Mouse (Mus musculus) left cerebral cortex, postnatal 10 days (tissue): ENCODE measurements around the gene Fnbp4. TPM values are rescaled to one million over a fixed set of nuclear protein-coding genes. Genes with fewer than 3 reads are reported as not detected.

ENCODE experiments used
- DNase-seq, 2 experiments: peaks; one replicate each; pipeline ENCODE4 v3.0.0; 2021 to 2022; ENCODE audit warnings: low spot score in 2 of 2, mixed read lengths in 1 of 2; ENCODE audit errors: extremely low spot score in 1 of 2
- intact Hi-C: fragments of 180-260 bp; cut with DNase I; formaldehyde crosslinking; loops from one replicate; pipeline ENCODE4 v1.15.1; 2025
- total RNA-seq, 2 experiments: library from RNA; stranded (reverse); gene quantifications; 2 replicates each; pipeline ENCODE4 v1.2.3; 2021

Gene Fnbp4
- total RNA-seq: 10 to 100 TPM; 77.1 to 80.6 TPM

DNA sequence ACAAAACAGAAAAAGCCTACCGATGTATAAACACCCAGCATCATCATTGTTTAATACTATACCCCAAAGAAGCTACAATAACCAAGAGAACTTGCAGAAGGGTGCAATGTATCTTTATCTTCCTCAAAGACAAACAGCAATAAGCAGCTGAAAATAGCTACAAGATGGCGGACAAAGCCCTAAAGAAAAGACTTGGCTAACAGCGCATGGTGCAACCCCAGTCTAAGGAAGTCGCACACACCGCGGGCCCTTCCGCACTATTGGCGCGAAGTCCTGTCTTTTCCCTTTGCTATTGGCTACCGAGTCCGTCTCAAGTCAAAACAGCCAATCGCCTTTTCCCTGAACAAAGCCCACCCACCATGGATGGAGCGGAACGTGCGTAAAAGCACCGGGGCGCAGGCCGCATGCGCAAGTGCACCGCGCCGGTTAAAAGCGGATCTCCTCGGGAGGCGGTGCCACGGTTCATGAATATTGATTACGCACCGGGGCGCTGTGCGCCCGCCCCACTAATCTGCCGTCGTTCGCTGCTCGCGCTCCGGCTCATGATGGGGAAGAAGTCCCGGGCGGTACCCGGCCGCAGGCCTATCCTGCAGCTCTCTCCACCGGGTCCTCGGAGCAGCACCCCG, at the start of gene Fnbp4:
TSS of gene Fnbp4 (plus strand) at position 318 of the 626 bp plus-strand sequence.
- intact Hi-C loops: no loop called here

DNA sequence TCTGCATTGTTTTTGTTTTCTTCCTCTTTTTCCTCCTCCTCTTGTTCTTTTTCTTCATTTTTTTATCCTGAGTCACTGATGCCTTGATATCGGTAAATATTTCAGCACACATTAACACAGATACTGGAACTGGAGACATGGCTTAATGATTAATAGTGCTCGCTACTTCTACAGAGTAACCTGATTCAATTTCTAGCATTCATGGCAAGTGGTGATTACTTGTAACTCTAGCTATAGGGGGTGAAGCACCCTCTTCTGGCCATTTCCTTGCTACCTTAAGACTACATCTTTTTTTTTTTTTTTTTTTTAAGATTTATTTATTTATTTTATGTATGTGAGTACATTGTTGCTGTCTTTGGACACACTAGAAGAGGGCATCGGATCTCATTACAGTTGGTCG, 44.2 kb upstream of the Fnbp4 start:
- no peak for DNase-seq
- intact Hi-C loops: loop anchor here (5.0 kb wide), 1 partner anchor 66 kb away; no protein-coding TSS in a partner anchor

More for the DNA sequence above, at the start of gene Fnbp4:
- peak; percentile 98 for DNase-seq

GRCm38 (mm10) chr2:90708548-90708947, 36.6 kb upstream of the Fnbp4 start:
- intact Hi-C loops: no loop called here
- no peak for DNase-seq

- intact Hi-C loops: no loop called here
- no peak for DNase-seq
Measured at GRCm38 (mm10) chr2:90715555-90716092, 29.5 kb upstream of the Fnbp4 start.

DNA sequence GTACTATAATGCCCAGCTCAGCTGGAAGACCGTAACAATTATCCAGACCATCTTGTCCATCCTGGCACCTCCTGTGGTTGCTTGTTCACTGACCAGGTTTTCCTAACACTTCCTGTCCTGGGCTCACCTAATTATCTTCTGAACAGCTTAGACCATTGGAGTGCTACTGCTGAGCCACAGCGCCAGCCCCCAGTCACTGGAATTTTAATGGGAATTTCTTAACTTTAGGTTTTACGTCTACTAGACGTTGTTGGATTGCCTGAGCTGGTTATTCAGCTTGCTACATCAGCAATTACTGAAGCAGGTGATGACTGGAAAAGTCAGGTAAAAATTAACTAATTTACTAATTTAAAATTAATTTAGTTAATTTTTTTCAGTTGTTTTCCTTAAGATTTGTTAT, 27.8 kb upstream of the Fnbp4 start:
- no peak for DNase-seq
- intact Hi-C loops: no loop called here

DNA sequence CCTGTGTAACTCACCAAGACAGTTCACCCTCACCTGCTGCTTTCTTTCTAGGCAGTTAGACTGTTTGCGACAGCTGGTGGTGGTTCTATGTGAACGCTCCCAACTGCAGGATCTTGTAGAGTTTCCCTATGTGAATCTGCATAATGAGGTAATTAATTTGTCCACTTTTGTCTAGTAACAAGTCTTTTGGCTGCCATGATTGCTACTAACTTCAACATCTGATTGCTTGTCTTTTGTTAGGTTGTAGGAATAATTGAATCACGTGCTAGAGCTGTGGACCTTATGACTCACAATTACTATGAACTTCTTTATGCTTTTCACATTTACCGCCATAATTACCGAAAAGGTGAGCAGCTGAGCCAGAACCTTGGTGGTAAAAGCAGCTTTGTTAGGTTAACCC, 27.2 kb upstream of the Fnbp4 start:
- intact Hi-C loops: no loop called here
- no peak for DNase-seq

DNA sequence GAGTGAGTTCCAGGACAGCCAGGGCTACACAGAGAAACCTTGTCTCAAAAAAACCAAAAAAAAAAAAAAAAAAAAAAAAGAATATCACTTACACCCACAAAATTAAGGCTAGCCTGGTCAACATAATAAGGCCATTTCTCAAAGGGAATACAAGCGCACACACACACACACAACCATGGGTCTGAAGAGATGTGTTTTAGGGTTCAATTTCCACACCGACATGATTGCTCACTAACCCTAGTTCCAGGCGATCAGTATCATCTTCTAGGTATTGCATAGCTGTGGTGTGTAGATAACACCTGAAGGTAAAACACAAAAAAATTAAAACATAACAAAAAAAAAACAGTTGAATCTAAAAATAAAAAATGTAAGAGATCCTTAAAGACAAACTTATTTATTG, 18.4 kb upstream of the Fnbp4 start:
- intact Hi-C loops: loop anchor here (5.0 kb wide), 1 partner anchor 35 kb away; no protein-coding TSS in a partner anchor

GRCm38 (mm10) chr2:90735326-90735725, 9.8 kb upstream of the Fnbp4 start:
- intact Hi-C loops: loop anchor here (5.0 kb wide), 1 partner anchor 38 kb away; no protein-coding TSS in a partner anchor
- no peak for DNase-seq

More for the DNA sequence above, 18.4 kb upstream of the Fnbp4 start:
- DNase-seq: no peak

GRCm38 (mm10) chr2:90738801-90739200, 6.4 kb upstream of the Fnbp4 start:
- no peak for DNase-seq
- intact Hi-C loops: loop anchor here (5.0 kb wide), 1 partner anchor 42 kb away; no protein-coding TSS in a partner anchor

- intact Hi-C loops: loop anchor here (5.0 kb wide), 1 partner anchor 42 kb away; no protein-coding TSS in a partner anchor
- DNase-seq: no peak
Measured at GRCm38 (mm10) chr2:90739327-90739726, 5.8 kb upstream of the Fnbp4 start.

GRCm38 (mm10) chr2:90739921-90740320, 5.2 kb upstream of the Fnbp4 start:
- intact Hi-C loops: loop anchor here (5.0 kb wide), 1 partner anchor 43 kb away; no protein-coding TSS in a partner anchor
- no peak for DNase-seq

DNA sequence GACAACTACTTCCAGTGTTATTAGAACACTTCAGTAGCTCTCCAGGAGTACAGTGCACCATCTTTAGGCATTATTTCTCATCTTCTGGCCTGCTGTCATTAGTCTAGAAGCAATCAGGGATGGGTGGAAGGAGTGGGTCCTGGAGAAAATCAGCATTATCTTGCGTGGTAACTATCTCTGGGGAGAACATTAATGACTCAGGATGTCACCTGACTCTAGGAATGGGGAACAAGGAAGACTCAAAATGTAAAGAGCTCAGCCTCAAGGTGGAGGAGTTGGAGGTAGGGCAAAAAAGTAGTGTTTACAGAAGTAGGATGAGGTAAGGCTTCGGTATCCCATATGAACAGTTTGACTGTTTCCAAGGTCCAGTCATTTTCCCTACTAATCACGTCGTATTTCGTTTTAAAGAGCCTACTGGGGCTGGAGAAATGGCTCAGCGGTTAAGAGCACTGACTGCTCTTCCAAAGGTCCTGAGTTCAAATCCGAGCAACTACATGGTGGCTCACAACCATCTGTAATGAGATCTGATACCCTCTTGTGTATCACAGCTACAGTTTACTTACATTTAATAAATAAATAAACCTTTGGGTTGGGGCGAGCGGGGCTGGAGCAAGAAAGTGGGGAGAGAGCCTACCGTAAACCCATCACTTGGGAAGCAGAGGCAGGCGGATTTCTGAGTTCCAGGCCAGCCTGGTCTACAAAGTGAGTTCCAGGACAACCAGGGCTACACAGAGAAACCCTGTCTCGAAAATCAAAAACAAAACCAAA, 701 bp upstream of the Fnbp4 start:
- no peak for DNase-seq
- intact Hi-C loops: no loop called here

DNA sequence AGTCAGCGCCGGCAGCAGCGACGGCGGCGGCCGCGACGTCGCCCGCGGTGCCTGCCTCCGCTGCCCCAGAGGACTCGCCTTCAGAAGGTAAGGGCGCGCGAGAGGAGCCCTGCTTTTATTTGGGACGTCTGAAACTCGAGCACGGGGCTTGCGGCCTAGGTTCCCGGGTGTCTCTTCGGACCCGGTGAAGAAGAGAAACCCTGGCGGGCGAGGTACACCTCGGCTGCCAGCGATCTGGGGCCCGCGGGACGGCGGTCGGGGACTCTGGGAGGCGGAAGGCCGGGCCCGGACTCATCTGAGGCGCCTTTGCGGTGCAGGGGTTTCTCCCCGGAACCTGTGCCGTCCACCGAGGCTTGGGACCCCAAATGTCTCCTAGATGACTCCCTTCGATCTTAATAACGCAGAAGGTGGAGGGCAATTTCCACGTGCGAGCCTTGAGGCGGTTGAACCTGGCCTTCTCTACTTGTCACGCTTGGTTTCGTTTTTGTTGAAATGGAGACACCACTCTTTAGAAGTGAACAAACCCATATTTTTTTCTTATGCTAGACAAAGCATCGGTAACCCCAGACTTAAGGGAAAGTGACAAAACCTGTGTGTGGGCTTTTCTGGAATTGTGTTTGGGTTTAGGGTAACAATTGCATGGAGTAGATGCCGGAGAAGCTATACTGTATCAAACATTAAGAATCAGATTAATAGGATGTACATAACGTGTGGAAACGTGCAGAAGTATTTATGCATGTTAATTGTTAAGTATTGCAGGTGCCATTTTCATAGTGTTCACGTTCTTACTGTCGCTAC, 769 bp downstream of the Fnbp4 start:
- peak; percentile 15 to 64 for DNase-seq
- intact Hi-C loops: no loop called here

GRCm38 (mm10) chr2:90746538-90746865, 1.3 kb downstream of the Fnbp4 start:
- intact Hi-C loops: no loop called here
- DNase-seq: no peak

DNA sequence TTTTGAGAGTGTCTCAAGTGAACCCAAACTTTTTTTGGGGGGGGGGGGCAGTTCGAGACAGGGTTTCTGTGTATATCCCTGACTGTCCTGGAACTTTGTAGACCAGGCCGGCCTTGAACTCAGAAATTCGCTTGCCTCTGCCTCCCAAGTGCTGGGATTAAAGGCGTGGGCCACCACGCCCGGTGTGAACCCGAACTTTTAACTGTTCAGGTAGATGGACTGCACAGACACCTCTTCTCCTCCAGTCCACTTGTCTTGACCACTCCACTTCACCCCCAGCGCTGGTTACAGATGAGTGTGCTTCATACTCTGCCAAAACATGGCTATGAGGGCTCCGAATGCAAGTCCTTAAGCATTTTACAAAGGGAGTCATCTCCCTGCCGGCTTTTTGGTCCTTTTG, 2.0 kb downstream of the Fnbp4 start:
- no peak for DNase-seq
- intact Hi-C loops: no loop called here

- DNase-seq: no peak
- intact Hi-C loops: no loop called here
Measured at GRCm38 (mm10) chr2:90749676-90750459, 4.7 kb downstream of the Fnbp4 start.

DNA sequence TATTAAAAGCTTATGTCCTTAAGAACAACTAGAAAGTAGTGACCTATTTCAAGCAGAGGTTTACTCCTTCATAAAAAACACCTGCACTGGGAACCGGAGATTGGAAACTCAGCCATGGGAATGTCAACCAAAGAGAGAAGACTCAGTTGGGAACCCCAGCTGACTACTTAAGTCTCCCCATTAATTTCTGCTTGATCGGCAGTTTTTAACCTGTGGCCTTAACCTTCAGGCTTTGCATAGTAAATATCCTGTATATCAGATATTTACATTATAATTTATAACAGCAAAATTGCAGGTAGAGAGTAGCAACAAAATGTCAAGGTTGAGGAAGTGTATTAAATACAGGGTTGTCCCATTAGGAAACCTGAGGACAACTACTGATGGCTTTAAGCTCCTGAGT, 8.4 kb downstream of the Fnbp4 start:
- DNase-seq: no peak
- intact Hi-C loops: no loop called here

DNA sequence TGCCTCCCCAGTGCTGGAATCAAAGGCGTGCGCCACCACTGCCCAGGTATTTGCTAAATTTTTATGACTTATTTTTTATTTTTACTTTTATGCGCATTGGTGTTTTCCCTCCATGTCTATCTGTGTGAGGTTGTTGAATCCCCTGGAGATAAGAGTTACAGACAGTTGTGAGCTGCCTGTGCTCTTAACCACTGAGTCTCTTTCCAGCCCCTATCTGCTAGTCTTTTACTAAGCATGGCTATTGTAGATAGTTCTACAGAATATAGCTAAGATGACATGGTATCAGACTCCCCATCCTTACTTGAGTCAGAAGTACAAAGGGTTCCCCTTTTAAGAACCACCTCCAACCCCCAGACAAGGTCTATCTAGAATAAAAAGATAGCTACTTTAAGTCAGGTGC, 9.0 kb downstream of the Fnbp4 start:
- intact Hi-C loops: no loop called here
- no peak for DNase-seq
